Mouse (Mus musculus): ENCODE data around the gene Trit1. TPM values are rescaled to one million over a fixed set of nuclear protein-coding genes. Genes with fewer than 3 reads are reported as not detected.
"Not testable (repeated sequence)": the region's sequence is repeated elsewhere in the genome, so short reads cannot be mapped to it uniquely, and the experiment has no call there.

The Trit1 gene
- total RNA-seq, 4 experiments from 2014 or later: 5.6 to 8.0 (median 6.6) TPM

DNA sequence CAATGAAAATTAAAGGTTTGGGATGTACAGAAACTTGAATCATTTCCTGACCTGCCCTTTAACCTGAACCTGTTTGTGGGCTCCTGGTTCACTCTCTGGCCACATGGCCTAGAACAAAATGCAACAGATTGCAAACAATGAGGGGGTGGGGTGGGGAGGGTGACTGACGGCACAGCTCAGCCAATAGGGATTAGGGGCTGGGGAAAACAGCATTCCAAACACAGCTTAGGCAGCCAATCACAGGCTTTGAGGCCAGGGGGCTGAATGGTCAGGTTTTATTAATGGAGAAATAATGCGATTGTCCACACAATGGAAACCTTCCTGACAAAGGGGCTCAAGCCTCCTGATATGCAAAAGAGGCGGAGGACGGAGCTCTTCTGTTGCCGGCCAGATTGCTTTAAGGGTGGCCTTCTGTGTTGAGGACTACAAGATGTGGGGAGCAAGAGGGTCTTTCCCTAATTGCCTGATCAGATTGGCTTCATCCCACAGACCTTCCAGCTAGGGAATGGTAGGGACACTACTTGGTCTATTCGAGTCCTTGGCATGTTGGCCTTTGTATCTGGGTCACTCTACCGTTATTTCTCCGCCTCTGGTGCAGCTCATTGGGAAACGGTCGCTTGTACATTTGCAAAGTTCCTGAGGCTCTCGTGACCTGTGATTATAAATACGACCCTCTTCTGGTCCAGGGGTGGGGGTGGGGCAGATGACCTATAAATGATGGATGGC, 17.7 kb upstream of the Trit1 start:
- no peak for DNase-seq (ENCODE audit: low spot score)

DNA sequence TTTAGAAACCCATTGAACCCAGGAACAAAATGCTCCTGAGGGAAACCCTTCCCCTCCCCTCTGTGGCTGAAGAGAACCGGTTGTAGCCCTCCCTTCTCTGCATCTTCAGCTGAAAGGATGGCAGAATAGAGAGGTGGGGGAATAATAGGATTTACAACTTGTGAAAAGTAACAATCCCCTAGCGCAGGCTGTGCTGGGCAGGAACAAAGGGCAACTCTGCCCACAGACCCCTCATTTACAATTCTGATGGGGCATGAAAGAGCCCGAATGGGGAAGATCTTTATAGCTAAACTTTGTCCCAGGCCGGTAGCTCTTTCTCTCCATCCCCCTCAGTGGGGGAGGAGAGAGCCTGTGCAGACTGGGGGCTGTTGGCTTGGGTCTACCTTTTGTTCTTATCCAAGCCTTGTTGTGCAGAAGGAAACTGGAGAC, 17.1 kb upstream of the Trit1 start:
- DNase-seq (ENCODE audit: low spot score): no peak

DNA sequence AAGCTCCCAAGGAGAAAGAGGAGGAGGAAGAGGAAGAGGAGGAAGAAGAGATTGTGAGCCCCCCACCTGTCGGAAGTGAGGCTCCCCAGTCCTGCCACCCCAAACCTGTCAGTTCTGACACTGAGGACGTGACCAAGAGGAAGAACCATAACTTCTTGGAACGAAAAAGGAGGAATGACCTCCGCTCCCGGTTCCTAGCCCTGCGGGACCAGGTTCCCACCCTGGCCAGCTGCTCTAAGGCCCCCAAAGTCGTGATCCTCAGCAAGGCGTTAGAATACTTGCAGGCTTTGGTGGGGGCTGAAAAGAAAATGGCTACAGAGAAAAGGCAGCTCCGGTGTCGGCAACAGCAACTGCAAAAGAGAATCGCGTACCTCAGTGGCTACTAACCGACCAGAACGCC, 16.3 kb upstream of the Trit1 start:
- no peak for DNase-seq (ENCODE audit: low spot score)

DNA sequence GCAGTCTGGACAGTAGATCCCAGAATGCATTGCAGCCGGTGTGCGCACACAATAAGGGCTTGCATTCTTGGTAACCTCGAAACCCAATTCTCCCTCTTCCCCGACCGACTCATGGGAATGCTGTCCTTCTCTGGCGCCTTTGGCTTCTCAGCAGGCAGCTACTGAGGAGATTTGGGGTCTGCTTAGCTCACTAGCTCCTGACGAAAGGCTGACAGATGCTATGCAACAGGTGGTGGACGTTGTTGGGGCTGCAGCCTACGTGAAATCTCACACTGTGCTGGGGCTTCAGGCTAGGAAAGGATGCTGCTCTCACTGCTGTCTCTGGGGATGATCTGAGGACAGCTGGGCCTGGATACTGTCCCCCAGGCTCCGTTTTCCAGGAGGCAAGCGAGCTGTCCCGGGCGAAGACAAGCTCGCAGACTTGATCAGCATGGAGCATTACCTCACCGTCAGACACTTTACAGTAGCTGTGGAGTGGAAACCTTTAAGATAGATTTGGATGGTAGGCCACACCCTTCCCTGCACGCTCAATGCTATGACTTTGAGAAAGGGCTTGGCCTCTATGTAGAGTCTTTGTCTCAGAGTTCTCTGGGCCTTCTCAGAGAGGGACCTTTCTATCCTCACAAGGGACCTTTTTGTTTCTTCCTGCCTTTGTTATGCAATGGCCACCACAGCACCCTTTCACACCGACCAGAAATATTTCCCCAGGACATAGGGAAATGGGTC, 15.6 kb upstream of the Trit1 start:
- DNase-seq (ENCODE audit: low spot score): no peak

DNA sequence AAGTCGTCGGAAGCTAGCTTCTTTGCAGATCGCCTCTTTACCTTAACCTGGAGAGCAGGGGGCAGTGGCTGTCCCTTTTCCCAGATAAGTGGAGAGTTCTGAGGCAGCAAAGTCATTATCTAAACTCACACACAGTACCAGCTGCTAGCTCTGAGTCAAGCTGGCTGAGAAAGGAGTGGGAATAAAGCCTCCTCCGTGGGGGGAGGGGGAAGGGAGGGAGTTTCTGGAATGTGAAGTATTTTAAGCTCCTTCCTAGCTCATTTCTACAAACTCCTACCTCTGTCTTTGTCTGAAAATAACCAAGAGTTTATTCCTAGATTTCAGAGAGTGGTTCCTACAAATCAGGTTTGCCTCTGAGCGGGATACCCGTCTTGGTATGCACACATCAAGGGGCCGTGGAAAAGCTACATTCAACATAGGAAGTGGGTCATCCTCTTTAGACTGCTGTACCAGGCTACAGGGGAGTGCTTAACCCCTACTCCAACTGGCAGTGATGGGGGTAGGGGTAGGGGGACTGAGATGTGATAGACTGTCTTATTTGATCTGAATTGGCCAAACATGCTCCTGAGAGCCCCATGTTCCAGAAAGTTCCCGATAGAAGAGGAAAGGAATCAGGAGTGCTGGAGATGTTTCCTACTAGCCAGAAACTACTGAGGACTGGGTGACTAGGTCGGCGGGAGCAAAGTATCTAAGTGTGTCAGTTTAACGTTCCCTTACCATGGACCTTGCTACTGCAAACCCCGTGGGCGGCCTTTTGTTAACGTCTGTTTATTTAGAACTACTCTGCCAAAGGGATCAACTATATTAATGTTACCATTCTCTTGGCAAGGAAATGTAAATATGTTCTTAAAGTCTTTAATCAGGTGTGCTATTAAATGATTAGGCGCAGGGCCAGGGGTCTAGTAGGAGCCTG, 11.1 kb upstream of the Trit1 start:
- no peak for DNase-seq (ENCODE audit: low spot score)

DNA sequence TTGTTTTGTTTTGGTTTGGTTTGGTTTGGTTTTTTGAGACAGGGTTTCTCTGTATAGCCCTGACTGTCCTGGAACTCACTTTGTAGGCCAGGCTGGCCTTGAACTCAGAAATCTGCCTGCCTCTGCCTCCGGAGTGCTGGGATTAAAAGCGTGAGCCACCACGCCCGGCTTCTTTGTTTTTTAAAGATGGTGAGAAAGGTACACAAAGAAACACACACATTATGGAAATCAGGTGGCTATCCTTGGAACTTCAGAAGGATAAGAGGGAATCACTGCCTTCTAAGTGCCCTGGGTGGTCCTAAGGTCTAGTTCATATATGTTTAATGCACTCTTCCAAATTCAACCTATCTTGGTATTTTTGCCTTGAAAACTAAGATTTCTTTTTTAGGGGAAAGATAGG, 3.9 kb upstream of the Trit1 start:
- not testable (repeated sequence) for DNase-seq (ENCODE audit: low spot score)

DNA sequence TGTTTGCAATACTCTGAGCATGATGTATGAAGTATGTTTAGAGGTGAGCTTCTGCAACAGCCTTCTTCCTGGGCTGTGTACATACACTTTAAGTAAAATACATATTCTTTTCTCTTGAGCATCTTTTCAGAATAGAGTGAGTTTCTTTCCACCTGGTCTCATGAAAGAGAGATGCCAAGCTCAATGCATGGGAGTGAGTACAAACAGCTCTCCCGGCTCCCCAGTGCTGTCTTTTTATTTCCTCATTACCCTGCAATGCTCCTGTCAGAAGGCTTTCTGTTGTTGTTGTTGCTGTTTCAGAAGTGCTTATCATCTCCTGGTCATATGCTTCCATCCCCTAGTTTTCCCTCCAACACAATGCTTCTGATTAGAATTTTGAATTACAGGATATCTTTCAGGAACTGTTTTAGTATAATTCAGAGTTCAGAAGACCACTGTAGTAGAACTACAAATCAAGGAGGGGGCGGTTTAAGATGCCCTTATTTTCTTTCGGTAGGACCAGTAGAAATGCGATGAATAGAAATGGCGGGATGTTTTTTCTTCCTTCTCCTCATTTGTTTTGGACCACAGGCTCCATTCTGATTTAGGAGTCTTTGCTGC, 3.0 kb upstream of the Trit1 start:
- DNase-seq (ENCODE audit: low spot score): no peak

DNA sequence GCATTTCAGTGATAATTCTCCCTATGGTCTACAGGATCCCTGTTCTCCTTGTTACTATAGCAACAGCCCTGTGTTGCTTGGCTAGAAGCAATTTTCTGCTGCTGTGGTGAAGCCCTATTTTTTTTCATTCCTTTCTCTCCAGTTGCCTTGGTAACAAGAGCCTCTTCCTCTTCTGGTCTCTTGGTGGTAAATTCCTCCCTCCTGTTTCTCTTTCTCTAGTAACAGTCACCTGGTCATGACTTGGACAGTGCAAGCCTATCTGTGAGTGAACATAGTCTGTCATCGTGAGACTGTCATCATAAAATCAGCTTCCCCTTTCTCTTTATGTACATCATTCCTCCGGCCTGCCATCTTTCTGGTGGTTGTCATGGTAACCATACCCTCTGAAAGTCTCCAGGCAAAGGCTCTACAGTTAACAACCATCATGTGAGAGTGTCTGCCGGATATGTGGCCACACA, 2.4 kb upstream of the Trit1 start:
- no peak for DNase-seq (ENCODE audit: low spot score)

DNA sequence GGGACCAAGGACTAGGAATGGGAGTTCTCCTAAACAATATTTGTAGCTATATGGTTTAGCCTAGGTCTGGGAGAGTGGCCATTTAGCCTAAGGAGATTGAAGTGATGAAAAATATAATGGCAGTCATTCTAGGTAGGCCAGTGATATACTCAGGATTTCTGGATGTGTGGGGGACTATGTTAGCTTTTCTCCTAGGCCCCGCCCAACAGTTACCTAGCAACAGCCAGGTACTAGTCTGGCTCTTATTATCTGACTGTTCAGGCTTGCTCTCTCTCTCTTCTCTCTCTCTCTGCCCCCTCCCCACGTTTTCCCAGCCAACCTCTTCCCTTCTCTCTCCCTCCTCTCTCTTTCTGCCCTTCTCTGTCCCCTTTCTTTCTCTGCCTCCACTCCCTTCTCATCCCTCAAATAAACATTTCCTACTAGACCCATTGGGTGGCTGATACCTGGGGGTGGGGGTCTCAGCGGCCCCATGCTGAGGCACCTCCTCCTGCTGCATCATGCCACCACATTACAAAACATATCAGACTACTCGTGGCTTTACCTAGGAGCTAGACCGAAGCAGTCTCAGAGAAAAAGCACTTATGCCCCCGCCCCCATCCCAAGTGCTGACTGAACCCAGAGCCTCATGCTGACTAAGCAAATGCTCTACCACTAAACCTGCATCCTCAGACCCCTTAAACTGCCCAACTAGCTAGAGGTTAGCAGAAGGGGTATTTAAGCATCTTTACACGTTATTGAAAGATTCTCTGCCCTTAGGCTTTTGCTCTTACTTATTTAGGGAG, 1.7 kb upstream of the Trit1 start:
- no peak for DNase-seq (ENCODE audit: low spot score)

DNA sequence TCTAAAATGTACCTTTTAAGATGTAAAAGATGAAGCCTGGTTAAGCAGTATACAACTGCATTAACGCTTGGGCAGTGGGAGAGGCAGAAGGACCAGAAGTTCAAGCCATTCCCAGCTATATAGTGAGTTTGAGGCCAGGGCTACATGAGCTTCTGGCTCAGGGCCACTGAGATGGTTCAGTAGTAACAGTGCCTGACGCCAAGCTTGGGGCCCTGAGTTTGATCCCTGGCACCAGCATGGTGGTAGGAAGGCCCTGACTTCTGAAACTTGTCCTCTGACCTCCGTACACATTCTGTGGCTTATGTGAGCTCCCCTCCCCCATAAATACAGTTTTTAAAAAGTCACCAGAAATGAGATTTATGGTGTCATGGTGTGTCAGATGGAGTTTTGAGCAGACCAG, 5.2 kb downstream of the Trit1 start:
- DNase-seq (ENCODE audit: low spot score): no peak

DNA sequence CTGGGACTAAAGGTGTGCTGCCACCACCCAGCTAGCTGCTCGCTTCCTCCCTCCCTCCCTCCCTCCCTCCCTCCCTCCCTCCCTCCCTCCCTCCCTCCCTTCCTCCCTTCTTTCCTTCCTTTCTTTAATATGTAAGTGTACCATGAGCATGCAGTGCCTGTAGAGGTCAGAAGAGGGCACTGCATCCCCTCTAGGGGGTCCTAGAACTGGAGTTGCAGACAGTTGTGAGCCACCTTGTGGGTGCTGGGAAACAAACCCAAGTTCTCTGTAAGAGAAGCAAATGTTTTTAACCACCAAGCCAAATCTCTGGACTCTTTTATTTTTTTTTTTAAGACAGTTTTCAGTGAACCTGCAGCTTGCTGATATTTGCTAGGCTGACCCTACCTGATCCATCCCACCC, 6.5 kb downstream of the Trit1 start:
- no peak for DNase-seq (ENCODE audit: low spot score)

DNA sequence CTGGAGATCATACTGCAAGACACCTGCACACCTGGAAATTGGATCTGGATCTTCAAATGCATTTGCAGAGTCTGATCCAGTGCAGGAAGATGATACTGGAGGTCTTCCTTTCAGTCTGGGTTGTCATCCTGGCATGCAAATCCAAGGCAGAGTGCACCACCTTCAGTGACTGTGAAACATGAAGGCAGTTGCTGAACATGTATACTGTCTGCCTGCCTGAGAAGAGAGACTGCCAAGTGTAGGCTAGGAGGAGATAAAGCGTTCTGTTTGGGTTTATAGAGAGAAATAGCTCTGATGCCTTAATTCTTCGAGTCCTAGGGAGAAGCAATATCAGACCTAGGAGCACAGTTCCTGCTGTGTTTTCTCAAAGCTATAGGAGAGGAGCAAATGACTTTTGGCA, 9.0 kb downstream of the Trit1 start:
- DNase-seq (ENCODE audit: low spot score): no peak

DNA sequence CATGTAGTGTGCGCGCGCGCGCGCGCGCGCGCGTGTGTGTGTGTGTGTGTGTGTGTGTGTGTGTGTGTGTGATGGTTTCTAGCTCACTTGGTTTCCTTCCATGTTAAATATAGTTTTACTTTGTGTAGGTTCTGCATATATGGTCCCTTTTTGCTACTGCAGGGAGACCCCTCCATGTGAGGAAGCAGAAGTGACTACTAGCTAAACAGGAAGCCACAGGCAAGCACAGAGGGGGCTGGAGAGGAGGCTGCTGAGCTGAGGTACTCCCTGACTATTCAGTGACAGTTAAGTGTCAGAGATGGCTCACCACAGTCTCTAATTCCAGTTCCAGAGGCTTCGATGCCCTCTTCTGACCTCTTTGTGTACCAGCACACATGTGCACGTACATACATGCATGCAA, 9.8 kb downstream of the Trit1 start:
- no peak for DNase-seq (ENCODE audit: low spot score)

DNA sequence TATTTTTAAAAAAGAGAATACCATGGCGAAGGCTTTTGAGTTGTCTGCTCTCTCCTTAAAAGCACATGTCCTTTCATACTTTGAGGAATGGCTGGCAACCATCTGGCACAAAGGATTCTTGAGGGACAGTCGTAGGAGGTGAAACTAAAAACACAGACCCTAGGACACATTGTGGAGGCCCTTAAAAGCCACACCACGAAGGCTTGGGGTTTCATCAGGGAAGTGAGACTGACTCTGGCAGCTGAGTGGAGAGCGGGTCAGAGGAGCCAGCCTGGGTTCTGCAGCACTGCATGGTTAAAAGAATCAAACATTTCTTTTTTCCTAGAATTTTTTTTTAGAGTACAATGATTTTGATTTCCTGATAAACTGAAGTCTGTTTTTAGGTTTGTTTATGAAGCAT, 10.2 kb downstream of the Trit1 start:
- DNase-seq (ENCODE audit: low spot score): no peak

DNA sequence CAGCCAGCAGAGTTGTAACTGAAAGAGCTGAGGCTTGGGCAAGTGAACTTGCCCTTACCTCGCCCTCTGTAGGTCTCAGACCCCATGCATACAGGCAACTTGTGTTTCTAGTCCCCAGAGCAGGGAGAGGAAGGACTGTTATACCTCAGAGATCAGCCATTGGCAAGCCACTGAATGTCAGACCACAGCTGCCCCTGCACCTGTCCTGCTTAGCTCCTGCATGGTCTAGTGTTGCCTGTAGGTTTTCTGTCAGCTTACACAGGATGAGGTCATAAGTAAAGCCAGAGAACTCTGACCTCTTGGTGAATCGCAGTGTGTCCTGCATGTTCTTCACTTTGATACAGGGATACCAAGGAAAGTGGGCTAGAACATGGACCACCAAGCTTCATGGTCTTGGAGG, 18.4 kb downstream of the Trit1 start:
- no peak for DNase-seq (ENCODE audit: low spot score)

DNA sequence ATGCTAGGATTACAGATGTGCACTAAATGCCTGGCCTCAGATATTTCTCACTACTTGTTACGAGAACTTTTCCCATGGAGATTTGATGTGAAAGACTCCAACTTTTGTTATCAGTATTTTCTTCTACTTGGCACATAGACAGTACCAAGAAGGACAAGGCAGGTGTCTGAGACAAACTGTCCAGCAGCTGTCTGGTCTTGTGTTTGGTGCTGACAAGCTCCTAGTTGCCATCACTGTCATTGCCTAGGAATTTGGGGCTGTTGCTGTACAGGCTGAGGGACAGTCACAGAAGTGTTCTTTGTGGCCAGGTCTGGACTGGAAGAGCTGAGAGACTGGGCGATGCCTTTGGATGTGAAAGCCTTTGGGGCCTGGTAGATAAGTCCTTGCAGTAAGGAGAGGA, 19.2 kb downstream of the Trit1 start:
- no peak for DNase-seq (ENCODE audit: low spot score)

DNA sequence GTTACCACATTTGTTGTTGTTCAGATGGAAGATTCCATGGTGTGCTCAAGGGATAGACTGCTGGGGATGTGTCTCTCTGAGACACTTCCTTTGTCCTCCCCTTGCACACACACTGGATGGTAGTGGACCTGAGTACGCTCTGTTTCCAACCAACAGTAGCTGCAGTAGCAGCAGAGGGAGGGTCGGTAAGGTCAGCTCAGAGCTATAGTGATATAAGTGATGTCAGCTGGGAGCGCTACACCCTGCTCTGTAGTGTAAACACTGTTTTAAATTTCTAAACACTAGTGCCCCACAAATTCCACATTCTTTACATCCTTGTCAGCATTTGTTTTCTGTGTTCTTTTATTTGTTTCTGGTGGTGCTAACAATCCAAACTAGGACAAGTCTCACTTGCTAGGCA, 20.3 kb downstream of the Trit1 start:
- no peak for DNase-seq (ENCODE audit: low spot score)

DNA sequence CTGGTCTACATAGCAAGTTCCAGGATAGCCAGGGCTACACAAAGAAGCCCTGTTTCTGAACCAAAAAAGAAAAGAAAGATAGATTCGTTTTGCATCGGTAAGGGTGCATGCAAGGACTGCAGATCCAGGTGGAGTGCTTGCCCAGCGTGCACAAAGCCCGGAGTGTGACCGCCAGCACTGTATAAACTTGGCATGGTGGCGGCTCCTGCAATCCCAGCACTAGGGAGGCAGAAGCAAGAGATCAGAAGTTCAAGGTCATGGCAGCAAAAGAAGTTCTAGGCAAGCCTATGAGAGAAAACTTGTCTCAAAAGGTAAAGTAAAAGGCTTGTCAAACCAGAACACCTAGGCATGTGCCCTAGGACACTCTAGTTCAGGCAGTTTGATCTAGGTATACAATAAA, 24.7 kb downstream of the Trit1 start:
- no peak for DNase-seq (ENCODE audit: low spot score)

DNA sequence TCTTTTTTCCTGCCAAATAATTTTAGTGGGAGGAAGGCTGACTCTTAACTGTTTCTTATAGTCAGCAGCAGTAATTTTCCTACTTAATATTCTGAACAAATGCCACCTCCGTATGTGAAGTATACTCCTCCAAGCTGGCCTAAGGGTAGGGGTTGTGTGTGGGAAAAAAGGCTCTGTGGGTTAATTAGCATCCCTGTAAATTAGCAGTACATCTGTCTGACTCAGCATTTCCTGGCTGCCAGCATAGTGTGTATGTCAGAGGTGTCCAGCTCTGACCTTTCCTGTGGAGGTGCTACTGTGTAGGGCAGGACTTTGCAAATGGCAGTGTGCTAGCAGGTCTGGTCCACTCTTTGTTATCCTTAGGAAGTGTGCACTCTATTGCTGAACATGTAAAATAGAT, 27.5 kb downstream of the Trit1 start:
- DNase-seq (ENCODE audit: low spot score): no peak

DNA sequence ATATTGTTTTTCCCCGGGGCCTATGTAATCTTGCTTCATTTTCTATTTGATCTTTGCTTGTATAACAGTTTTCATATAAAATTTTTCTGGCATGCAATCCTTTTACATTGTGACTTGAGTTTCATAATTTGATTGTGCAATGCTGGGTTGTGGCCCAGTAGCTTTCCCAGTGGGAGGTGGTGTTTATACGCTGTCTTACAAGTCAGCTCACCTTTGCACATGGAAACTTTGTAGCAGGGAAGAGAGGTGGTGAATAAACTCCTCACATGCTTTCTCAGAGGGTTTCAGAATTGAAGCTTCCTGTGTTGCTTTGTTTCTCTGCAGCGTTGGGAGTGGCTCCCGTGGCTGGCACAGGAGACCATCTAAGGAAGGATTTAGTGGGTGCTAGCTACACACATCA, 28.4 kb downstream of the Trit1 start:
- DNase-seq (ENCODE audit: low spot score): no peak

DNA sequence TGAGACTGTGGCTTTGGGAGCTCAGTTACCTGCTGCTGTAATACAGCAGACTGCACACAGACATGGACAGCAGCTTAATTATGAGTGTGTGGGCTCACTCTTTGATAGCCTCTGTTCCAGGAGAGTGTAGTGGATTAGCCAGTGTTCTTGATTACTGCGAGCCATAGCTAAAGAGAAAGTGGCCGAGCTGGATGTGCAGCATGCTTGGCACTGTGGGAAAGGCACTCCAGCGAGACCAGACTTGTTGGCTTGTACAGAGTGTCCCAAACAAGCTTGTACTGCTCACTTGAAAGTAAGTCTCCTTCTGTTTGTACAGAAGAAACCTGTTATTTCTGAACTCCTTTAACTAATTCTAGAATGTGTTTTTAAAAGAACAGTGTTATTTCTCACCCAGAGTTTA, 29.9 kb downstream of the Trit1 start:
- peak; percentile 9 for DNase-seq (ENCODE audit: low spot score)

All from heart, adult 8-10 months (tissue).